Mouse (Mus musculus) frontal cortex, postnatal 25 days (tissue): ENCODE measurements around the gene Derl3.

Source experiments
- DNase-seq, 2 experiments: peaks; one replicate each; pipeline ENCODE4 v3.0.0; 2022; ENCODE audit warnings: low spot score in 2 of 2

The Derl3 gene

DNA sequence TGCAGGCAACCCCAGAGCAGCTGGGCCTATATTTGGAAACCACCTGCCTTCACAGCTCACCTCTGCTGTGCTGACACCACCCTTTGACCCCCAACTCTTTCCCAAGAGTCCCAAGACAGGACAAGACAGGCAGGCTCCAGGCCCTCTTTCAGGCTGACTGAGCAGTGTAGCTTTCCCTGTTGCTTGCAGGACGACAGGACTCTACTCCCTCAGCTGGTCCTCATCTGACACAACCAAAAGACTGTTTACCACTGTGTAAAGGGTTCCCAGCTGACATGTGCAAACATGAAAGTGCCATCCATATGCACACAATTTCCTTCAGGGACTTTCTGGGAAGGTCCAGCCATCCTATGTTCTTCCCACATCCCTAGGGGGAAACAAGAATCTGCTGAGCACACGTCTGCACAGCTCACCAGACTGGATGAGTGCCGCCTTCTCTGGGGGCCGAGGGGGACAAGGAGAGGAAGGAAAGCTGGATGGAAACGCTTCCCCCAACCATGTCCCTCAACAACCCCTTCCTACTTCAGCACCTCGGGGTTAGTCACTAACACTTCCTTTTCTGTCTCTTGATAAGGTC, 19.9 kb downstream of the Derl3 start:
- DNase-seq, result no peak

DNA sequence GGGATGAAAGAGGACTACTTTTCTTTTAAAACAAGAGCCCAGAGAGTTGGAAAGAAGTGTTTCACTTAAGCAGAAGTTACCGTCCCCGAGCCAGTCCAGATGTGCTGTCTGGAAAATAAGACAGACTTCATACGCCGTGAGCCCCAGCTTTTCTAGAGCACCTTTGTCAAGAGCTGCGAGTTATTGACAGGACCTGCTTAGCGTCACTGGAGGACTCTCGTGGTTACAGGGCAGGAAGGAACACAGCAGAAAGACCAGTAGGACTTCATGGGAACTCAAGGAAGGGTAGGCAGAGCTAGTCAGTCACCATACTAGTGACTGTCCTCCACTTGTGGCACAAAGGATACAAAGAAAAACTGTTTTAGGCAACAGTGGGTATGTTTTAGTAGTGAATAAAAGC, 22.3 kb downstream of the Derl3 start:
- no peak for DNase-seq

DNA sequence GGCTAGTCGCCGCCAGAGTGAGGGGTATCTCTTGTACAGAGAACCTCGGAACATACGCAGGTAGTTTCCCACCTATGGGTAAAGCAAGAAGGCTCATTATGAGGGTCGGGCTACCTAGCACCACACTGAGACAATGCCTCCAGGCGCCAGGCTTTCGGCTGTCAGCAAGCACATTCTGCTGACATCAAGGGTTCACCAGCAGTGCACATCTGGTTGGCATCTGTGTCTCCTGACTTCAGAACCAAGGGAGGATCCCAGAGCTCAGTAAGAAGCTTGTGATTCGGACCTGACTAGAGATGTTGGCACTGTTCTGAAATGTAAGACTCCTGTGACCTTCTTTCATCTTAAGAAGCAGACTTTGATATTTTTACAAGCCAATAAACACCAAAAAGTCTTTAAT, 23.6 kb downstream of the Derl3 start:
- DNase-seq, result no peak

DNA sequence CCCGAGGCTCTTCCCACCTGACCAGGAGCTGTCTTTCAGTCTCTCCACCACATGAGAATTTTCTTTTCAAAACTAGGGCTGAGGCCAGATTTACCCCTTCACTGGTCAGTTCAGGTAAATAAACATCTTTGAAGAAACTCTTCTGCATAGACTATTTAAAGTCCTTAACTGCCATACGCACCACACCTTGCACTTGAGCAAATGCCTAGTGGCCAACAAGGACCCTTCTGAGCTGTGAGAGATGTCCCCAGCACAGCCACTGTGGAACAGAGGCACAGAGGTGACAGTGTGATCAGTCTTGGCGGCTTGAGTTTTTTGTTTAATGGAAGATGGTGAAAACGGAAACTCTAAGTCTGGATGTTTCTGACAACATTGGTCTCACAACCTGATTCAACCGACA, 25.8 kb downstream of the Derl3 start:
- DNase-seq, result no peak

DNA sequence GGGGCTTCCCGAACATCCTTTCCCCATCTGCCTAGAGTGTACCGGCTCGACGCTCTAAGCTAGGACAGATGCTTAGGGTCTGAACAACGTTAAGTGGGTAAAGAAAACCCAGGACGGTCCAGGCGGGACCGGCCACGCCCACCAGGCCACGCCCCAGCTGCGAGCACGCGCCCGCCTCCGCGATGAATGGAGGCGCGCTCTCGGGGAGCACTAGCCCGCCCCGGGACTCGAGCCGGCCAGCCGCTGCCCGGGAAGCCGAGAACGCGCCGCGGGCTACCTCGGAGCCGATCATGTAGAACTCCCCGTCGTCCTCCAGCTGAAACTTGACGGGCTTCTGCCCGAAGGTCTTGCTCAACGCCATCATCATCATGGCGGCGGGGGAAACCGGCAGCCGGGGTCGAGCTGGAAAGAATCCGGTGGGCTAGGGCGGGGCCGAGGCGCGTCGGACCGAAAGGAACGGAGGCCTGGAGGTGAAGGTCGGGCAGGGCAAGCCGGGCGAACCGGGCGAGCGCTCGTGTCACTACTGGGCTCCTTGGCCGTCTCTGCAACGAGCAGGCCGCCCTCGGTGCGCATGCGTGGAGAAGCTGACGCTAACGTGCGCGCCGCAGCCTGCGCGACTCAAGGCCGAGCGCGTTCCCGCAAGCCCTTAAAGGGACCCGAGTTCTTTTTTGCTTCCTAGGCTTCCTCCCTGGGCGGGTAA, 28.0 kb downstream of the Derl3 start, which contains the start of gene Smarcb1:
TSS of gene Smarcb1 (minus strand) at position 592 of the 700 bp plus-strand sequence.
- peak; percentile 90 to 94 for DNase-seq

DNA sequence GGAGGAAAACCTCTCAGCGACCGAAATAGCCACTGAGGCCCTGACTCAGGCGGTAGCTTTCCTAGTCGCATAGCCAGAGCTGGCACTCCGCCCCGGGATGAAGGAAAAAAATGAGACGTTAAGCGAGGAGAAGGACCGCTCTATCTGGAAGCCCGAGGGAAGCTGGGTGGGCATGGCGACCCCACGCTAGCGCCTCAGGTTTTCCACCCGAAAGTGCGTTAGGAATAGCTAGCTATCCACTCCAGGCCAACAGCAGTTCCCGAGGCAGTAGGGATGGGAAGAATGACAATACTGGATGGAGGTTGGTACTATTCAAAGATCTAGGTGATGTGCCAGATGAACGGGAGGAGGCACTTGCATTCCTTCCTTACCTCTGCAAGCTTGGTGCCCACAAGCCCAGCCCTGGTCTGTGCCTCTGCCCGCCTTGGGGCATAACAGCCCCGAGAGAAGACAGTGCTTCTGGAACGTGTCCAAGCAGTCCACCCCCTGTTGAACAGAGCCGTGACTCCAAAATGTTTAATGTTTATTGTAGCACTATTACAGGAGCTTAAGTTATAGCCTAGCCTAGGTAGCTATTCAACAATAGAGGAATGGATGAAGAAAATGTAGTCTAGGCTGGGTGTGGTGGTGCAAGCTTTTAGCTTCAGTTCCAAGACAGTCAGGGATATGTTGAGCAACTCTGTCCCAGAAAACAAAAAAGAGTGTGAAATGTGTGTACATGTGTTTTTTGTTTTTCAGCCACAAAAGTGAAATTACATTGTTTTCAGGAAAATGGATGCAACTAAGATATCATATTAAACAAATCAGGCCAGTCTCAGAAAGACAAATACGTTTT, 28.7 kb downstream of the Derl3 start:
- no peak for DNase-seq

DNA sequence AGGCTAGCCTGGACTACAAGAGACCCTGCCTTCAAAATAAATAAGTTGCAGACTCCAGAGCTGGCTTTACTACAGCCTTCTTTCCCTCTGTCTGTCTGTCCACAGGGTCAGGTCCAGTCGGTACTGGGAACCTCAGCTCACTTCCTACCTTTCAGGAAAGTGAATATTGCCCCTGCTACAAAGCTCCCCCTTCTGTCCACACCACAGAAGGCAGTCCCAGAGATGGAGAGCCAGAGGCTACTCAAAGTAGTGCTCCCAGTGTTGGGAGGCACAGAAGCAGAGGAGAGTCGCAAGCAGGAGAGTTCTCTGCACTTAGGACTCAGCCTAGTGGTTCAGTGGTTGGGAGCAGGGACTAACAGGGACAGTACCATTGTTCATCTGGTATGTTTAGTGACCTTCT, 31.1 kb downstream of the Derl3 start:
- DNase-seq, result no peak

DNA sequence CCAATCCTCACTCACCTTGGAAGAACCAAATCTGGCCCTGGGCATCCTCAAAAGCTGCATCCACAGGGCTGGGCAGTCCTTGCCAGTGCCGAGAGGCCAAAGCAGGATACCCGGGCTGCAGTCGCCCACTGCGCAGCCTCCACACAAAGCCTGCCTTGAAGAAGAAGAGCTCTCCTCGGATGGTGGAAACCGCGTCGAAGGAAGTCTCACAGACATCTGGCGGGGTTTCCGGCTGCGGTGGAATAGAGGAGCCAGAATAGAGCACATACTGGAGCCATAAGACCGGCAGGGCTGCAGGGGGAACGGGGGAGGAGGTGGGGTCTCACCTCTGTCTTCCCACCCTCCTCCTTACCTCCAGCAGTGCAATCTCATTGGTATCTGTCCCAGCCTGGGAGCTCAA, 33.2 kb downstream of the Derl3 start:
- DNase-seq, result no peak

DNA sequence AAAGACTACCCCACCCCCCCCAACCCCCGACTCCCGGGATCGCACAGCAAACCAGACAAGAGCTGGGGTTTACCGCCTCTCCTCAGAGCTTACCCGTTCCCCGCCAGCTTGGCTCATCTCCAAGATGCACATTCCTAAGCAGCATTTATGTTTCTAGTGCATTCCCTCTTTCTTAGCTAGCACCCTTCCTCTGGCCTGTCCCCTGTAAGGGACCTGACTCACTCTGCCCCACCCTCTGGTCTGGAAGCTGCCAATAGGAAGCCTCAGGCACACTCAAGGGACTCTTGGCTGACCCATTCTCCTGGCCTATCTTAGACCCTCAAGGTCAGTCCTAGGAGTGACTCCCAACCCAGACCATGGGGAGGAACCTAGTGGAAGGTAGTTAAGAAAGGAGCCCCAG, 37.1 kb downstream of the Derl3 start:
- DNase-seq, result no peak

DNA sequence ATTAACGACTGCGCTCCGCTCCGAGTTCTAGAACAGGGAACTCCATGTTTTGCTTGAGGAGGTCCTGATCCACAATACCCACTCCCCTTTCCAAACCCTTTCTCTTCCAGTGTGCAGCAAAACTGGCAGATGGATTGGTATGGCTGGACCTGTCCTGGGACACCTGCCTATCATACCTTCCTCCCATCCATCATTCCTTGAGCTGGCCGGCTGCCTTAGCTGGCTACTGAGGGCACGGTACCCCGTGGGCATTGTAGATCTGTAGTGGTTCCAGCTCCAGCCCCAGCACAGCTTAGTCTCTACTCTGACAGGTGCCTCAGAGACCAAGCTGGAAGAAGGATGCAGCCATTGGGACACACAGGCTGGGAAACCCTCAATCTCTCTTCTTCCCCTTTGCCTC, 38.1 kb downstream of the Derl3 start:
- no peak for DNase-seq

DNA sequence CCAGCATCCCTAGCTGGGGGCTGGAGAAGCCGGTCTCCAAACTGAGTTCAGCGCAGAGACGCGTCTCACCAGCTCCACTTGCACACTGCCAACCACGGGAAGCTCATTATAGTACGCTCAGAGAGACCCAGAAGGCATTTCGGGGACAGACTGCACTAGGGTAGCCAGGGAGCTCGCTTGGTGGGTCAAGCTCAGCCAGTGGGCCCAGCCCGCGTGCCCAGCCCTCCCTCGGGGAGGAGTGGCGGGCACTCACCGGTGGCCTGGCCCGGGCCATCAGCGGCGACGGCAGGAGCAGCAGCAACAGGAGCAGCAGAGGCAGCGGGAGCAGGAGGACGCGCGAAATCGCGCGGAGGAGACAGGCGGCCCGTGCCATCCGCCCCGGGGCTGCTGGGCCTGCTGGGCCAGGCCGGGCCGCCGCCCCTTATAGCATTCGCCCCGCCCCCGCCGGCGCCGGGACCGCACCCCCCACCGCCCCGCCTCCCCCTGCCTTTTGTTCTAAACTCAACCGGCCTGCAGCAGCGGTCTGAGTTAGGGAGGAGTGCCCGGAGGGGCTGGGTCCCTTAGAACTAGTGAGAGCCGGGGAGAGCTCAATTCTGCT, 39.0 kb downstream of the Derl3 start:
- DNase-seq, result no peak

DNA sequence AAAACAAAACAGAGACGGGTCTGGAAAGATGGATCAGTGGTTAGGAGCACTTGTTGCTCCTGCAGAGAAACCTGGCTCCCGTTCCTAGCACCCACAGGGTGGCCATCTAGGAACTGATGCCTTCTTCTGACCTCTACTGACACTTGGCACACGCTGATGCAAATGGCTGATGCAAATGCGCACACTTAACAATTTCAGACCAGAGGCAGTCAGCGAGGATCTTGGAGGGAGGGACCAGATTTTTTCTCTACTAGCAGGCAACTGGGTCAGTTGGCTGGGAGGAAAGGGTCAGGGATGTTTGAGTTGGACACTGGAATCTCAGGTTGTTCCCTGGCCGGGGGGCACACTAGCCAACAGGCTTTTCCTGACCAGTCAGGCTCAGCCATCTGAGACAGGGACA, 39.7 kb downstream of the Derl3 start, which contains the start of gene Chchd10:
TSS of gene Chchd10 (plus strand) at position 240 of the 400 bp plus-strand sequence.
- no peak for DNase-seq

DNA sequence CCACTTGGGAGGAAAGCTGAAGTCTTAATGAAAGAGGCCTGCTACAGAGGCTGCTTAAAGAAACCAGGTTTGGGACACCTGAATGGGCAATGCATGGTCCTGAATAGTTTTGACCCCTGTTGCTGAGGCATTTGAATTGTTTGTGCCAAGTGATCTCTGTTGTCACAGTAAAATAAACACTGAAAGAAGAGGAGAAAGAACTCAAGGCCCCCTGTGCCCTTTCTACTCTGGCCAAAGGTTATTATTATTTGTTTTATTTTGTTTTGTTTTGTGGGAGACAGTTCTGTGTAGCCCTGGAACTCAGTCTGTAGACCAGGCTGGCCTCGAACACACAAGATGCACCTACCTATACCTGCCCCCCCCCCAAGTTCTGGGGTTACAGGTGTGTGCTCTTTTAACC, 41.8 kb downstream of the Derl3 start:
- DNase-seq, result no peak

DNA sequence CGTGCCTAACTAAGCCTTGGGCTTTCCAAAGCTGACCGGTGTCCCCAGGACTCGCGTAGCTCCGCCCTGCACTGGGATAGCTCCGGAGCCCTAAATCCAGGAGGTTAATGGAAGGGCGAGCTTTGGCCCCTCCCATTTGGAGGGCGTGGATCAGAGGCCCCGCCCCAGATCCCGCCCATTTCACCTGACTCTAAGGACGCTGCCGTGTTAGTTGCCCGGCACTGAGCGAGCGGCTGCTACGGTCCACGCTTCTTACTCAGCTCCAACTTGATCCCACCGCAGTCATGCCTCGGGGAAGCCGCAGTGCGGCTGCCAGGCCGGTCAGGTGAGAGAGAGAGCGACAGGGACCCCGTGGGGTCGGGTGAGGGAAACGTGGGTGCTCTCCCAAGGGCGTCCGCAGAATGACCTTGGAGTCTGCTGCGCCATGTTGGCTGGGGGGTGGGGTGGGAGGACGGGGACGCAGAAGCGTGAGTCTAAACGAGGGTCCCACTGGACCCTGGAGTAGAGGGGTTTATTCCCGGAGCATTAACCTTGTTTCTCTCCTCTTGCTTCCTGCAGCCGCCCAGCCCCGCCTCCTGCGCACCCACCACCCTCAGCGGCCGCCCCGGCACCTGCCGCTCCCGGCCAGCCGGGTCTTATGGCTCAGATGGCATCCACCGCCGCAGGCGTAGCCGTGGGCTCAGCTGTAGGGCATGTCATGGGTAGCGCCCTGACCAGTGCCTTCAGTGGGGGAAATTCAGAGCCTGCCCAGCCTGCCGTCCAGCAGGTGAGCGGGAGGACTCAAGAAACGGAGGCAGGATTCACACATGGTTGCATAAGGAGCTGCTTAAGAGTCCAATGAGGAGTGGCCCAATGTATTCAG, 42.7 kb downstream of the Derl3 start, which contains the start of gene Mmp11:
TSS of gene Mmp11 (minus strand) at position 817 of the 862 bp plus-strand sequence.
- peak; percentile 55 to 62 for DNase-seq

DNA sequence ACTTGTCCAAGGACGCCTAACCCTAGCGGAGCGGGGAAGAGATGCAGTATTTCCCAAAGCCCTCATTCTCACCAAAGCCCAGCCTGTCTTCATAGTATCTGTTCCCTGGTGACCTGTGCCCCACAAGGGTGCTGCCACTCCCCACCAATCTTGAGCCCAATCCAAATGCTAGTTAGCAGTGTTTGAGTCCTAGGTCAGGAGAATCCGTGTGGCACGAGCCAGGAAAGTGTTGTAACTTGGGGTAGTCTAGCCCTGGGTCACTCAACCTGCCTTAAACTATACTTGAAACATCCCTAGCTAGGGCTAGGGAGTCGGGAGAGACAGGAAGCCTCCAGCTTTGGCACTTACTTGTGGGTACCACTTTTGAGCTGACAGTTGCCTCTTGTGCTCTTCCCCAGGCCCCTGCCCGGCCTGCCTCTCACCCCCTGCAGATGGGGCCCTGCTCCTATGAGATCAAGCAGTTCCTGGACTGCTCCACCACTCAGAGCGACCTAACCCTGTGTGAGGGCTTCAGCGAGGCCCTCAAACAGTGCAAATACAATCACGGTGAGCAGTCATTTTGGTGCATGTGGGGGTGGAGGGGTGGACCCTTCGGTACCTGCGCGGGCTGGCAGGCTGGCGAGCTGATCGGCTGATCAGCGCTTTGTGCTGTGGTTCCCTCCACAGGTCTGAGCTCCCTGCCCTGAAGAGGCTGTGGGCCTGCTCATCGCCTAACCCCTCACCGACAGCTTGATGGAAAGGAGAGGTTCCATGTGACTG, 43.9 kb downstream of the Derl3 start:
- DNase-seq, result no peak

DNA sequence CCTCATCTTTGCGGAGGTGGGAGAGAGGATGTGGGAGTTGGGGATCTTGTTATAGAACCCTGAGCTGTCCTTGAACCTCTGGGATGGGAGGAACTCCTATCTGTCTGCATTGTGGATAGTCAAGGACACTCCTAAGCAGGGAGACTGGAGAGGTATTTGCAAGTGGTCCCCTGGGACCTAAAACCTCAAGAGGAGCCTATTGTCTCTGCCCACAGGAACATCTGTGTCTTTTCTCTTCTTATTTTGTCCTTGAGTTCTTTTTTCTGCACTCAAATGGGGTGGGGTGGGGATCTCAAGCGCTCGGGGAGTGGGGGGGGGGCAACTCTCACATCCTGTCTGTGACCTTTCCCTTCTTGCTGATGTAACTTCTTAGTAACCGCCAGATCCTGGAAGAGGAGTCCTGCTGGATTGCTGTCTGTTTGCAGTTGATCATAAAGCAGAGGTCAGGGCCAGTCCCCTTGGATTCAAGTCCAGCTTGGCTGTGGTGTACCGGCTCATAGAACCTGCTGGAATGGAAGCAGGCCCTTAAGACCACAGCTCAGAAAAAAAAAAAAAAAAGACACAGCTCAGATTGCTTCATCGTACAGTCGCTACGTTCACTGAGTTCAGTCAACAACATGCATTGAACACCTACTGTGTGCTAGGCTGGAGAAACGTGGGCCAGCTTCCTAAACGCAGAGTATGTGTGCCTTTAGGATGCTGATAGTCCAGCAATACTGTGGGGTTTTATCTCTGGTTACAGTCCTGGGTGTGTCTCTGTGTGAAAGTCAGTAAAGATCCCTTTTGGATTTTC, 44.8 kb downstream of the Derl3 start:
- no peak for DNase-seq

DNA sequence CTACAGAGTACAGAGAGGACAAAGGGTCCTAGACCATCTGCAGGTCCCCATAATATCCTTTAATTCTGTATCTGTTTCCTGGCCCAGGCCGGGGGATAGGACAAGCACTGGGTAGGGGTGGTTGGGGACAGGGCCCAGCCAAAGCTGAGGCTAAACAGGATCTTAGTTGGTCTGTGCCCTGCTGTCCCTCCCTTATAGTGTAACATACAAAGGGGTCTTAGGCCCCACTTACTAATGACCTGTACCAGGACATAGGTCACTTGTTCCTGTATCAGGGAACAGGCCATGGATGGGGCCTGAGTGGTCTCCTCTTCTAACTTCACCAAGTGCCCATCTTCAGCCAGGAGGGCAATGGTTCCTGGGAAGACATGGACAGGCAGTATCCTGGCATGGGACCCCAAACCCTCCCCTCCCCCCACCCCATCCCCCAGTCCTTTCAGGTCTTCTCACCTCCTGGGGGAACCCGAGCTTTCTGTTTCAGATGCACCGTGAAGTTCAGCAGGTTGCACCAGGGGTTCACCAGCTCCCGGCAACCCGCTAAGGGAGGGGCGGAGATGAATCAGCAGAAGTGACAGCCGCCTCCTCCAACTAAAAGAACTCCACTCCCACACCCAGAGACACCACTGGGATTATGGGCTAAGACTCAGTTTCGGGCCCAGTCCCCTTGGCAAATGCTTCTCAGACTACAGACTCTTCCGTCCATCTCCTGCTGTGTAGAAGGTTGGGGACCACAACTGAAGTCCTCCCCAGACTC, 46.4 kb downstream of the Derl3 start:
- DNase-seq, result no peak

DNA sequence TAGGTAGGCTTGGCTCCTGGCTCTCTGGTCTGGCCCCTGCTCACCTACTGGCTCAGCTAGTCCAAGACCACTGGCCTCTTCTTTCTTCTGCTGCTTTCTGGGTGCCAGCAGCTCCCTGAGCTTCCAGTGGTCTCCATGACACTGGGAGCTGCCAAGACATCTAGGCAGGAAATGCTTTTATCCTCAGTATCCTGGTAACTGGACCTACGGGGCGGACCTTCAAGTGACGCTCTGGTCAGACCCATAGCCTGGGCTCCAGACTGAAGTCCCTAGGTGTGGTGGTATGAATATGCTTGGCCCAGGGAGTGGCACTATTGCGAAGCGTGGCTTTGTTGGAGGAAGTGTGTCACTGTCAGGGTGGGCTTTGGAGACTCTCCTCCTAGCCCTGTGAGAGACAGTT, 47.3 kb downstream of the Derl3 start, which contains the start of gene Gm867:
TSS of gene Gm867 (minus strand) at position 153 of the 400 bp plus-strand sequence.
- no peak for DNase-seq
